Mouse (Mus musculus) liver, embryonic 12.5 days (tissue): ENCODE measurements at regions not wholly inside any gene's neighbourhood (a gene's known extent, or its start where the extent isn't known, plus 50 kb on each side); places are given as distances from the start of the nearest gene placed in this dataset.

Experiments
- ATAC-seq: fragments of 200-750 bp; cut with Nextera tagmentation; 2 replicates; pipeline ENCODE4 v1.8.0; 2017; ENCODE audit warnings: moderate number of reproducible peaks, mild to moderate bottlenecking, moderate library complexity
- H3K27ac ChIP-seq: fragments of 300-500 bp; sonication (generic); 2 replicates; pipeline ENCODE4 v1.5.1; 2016; ENCODE audit warnings: mild to moderate bottlenecking
- H3K27me3 ChIP-seq: fragments of 300-500 bp; sonication (generic); replicated peaks from 2 replicates; pipeline ENCODE4 v1.6.1; 2016; ENCODE audit warnings: mild to moderate bottlenecking, moderate library complexity
- H3K36me3 ChIP-seq: fragments of 300-500 bp; sonication (generic); 2 replicates; pipeline ENCODE4 v1.6.1; 2016; ENCODE audit warnings: mild to moderate bottlenecking, moderate library complexity
- H3K4me1 ChIP-seq: fragments of 300-500 bp; sonication (generic); 2 replicates; pipeline ENCODE4 v1.6.1; 2016
- H3K4me2 ChIP-seq: fragments of 300-500 bp; sonication (generic); 2 replicates; pipeline ENCODE4 v1.6.1; 2016; ENCODE audit warnings: mild to moderate bottlenecking, moderate library complexity
- H3K4me3 ChIP-seq: fragments of 300-500 bp; sonication (generic); 2 replicates; pipeline ENCODE4 v1.5.1; 2016; ENCODE audit warnings: mild to moderate bottlenecking, moderate library complexity
- H3K9ac ChIP-seq: fragments of 300-500 bp; sonication (generic); 2 replicates; pipeline ENCODE4 v1.6.1; 2016; ENCODE audit warnings: mild to moderate bottlenecking, moderate library complexity
- H3K9me3 ChIP-seq: fragments of 300-500 bp; sonication (generic); replicated peaks from 2 replicates; pipeline ENCODE4 v1.6.1; 2016; ENCODE audit warnings: mild to moderate bottlenecking, moderate library complexity
- WGBS: fragments of 180-500 bp; shearing (Covaris S2); methylation state at CpG from one replicate; pipeline ENCODE4 v1.1.7; 2016; ENCODE audit not compliant: insufficient replicate concordance; 5-methylcytosine and 5-hydroxymethylcytosine counted together

DNA sequence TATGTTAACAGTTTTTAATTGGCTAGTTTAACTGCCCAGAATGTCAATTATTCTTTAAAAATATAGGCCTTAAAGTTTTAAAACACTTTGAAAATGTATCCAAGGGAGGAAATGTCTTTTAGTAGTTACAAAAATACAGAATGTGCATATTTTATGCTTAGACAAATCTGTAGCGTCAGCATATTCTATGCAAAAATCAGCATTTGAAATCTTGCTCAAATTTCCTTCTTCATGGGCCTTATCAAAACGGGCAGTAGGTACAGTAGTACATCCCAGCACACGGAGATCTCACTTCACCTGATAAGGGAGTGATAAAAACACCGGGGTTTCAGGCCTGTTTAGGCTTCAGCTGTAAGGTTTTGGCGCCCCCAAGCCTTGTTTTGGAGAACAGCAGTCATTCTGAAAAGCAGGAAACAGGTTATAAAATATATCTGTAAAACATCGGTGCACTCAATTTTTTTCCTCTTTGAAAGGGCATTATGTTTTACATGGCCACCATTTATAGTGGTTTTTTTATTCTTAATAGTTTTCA, 435.7 kb upstream of the Adgrl4 start:
- H3K27me3 ChIP-seq, result no peaks in the 10 kb centered on the region
- no peak overlapping the region for H3K9ac ChIP-seq
- ATAC-seq, result no peak
- H3K4me2 ChIP-seq, result no peak overlapping the region
- no peaks in the 10 kb centered on the region for H3K4me1 ChIP-seq
- H3K27ac ChIP-seq, result no peak overlapping the region
- WGBS, result 24% methylated on average over 6 of the region's 6 CpGs
- H3K36me3 ChIP-seq, result no peaks in the 10 kb centered on the region
- no peak overlapping the region for H3K4me3 ChIP-seq
- H3K9me3 ChIP-seq, result no peaks in the 10 kb centered on the region

DNA sequence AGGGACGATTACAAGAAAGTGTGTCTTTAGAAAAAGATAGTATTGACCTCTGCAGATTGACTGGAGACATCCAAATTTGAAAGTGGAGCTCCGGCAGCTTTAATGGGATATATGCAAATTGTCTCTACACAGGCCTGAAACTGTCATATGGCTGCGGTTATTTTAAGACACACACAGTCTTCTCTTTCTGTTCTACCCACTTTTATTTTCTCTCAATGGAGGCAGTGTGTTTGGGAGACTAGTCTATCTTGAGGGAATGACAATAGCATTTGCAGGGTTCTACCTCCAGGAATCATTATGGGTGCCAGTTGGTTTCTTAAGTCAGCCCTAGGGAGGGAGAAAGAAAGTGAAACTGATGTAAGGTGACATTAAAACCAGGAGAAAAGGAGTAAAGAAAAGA, 434.2 kb upstream of the Adgrl4 start:
- no peak for ATAC-seq
- no peaks in the 10 kb centered on the region for H3K27me3 ChIP-seq
- H3K4me1 ChIP-seq, result no peaks in the 10 kb centered on the region
- no peaks in the 10 kb centered on the region for H3K36me3 ChIP-seq
- 70% methylated on average over 3 of the region's 3 CpGs for WGBS
- no peaks in the 10 kb centered on the region for H3K9me3 ChIP-seq
- H3K27ac ChIP-seq, result no peak overlapping the region
- H3K4me3 ChIP-seq, result no peak overlapping the region
- H3K9ac ChIP-seq, result no peak overlapping the region
- H3K4me2 ChIP-seq, result no peak overlapping the region

DNA sequence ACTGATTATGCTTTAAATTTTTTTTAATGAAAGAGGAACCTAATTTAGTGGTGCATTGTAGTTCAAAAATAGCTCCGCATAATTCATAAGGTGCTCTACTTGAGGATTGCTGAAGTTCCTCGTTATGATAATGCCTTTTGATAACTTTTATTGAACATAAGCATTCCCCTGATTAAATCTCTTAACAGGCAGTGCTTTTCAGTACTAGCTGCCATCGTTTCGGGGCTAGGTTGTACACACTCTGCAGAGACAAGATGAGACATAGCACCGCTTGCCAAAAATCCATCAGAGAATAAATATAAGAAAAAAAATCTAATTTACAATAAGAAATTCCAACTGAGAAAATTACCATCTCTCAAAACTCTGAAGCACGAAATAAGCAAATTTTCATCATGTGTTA, 433.7 kb upstream of the Adgrl4 start:
- Histone ChIP-seq H3K4me3 (no peak overlapping the region), H3K36me3 (no peaks in the 10 kb centered on the region), H3K9me3 (no peaks in the 10 kb centered on the region), H3K27ac (no peak overlapping the region), H3K27me3 (no peaks in the 10 kb centered on the region), H3K4me1 (no peaks in the 10 kb centered on the region), H3K4me2 (no peak overlapping the region), H3K9ac (no peak overlapping the region)
- ATAC-seq, result no peak
- WGBS, result 71% methylated on average over 6 of the region's 6 CpGs

DNA sequence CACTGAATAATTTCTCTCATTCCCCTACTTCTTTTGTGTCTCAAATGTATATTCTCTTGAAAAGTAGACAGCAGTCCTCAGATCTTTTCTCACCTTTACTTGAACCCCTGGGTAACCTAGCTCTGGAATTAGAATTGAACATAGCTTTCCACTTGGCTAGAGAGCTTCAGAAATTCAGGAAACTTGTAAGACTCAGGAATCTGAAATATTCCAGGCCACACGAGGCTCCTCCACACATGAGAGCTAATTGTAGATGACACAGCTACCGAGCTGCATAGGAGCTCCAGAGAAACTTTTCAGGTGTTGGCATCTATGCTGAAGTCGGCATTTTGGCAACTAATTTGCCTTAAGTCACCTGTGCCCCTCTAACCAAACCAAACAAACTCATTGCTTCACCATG, 417.7 kb upstream of the Adgrl4 start:
- Histone ChIP-seq H3K9ac (no peak overlapping the region), H3K36me3 (no peaks in the 10 kb centered on the region), H3K27me3 (no peaks in the 10 kb centered on the region), H3K4me3 (no peak overlapping the region), H3K4me1 (no peaks in the 10 kb centered on the region), H3K9me3 (no peaks in the 10 kb centered on the region), H3K4me2 (no peak overlapping the region), H3K27ac (no peak overlapping the region)
- no peak for ATAC-seq
- 49% methylated on average over 3 of the region's 3 CpGs for WGBS

DNA sequence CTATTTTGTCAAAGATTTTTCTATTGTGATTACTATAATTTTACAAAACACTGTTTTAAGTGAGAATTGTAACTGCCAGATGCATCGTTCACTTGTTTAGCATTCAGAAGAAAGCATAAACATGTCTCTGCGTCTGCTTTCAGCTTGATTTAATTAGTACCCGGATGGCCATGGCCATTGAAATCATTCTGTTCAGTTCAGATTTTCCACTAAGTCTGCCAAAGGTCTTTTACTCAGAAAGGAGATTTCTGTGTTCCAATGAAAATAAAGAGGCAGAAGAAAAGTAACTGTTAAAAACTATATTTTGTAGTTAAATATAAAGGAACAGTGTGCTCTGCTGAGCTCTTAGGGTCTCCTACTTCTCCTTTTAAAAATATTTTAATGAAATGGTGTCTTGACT, 380.2 kb upstream of the Adgrl4 start:
- H3K36me3 ChIP-seq, result no peaks in the 10 kb centered on the region
- no peak overlapping the region for H3K4me3 ChIP-seq
- 78% methylated on average over 3 of the region's 3 CpGs for WGBS
- no peak overlapping the region for H3K27ac ChIP-seq
- H3K27me3 ChIP-seq, result no peaks in the 10 kb centered on the region
- ATAC-seq, result no peak
- no peak overlapping the region for H3K9ac ChIP-seq
- H3K4me1 ChIP-seq, result no peaks in the 10 kb centered on the region
- no peak overlapping the region for H3K4me2 ChIP-seq
- H3K9me3 ChIP-seq, result no peaks in the 10 kb centered on the region

DNA sequence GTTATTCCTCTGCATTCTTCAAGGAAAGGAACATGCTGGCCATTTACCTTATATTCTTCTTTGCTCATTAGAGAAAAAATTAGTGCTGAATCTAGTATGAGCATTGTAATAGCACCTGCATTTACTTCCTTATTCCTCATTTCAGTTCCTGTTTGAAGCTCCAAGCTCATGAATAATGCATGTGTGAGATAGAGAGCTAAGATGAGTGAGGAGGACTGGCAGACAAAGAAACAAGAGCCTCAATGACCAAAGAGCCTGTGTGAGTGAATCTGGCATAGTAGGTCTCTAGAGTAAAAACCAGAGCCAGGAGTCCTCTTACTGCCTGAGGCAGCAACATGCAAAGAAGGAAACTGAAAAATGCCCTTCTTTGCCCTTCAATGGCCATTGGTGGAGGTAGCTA, 365.4 kb upstream of the Adgrl4 start:
- H3K27ac ChIP-seq, result no peak overlapping the region
- no peak overlapping the region for H3K9ac ChIP-seq
- no peaks in the 10 kb centered on the region for H3K36me3 ChIP-seq
- no peak overlapping the region for H3K4me3 ChIP-seq
- ATAC-seq, result no peak
- H3K4me2 ChIP-seq, result no peak overlapping the region
- H3K9me3 ChIP-seq, result no peaks in the 10 kb centered on the region
- no peaks in the 10 kb centered on the region for H3K27me3 ChIP-seq
- H3K4me1 ChIP-seq, result no peaks in the 10 kb centered on the region

DNA sequence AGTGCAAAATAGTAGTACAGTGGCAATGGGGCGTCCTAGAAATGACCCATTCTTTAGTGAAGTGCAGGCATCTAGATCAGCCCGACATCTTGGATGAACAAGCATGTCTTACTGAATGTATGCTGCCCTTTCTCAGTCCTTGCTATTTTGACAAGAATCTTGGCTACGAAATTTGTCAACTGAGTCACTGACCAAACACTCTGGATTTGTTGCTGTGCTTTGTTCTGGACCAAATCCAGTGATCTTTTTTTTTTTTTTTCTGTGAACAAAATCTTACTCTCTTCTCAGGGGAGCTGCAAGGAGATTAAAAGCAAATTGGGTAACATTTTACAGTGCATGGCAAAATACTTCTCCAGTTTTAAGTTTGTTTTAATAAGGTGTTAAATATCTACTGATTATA, 320.9 kb upstream of the Adgrl4 start:
- ATAC-seq, result no peak
- no peaks in the 10 kb centered on the region for H3K9me3 ChIP-seq
- 60% methylated on average over 3 of the region's 3 CpGs for WGBS
- H3K9ac ChIP-seq, result no peak overlapping the region
- H3K27me3 ChIP-seq, result no peaks in the 10 kb centered on the region
- H3K4me1 ChIP-seq, result no peaks in the 10 kb centered on the region
- no peak overlapping the region for H3K27ac ChIP-seq
- no peak overlapping the region for H3K4me2 ChIP-seq
- no peak overlapping the region for H3K4me3 ChIP-seq
- no peaks in the 10 kb centered on the region for H3K36me3 ChIP-seq

DNA sequence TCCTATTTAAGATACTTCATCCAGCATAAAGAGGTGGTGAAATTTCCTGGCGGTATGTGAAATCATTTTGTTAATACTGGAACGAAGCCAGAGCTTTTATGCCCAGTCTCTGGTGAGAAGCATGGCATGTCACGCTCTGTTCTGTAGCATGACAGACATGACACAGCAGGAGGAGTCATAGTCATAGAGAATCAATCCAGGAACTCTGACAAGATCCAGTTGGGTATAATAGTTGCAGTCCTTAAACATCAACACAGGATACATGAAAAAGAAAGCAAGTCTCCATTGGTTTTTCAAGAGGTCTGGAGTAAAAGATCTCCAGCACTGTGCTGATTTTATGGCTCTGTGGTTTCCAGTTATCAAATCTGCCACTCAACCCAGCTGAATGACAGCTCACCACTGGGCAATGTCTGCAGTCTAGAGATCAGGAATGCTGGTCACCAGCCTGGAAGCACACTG, 320.1 kb upstream of the Adgrl4 start:
- no peaks in the 10 kb centered on the region for H3K36me3 ChIP-seq
- no peaks in the 10 kb centered on the region for H3K4me1 ChIP-seq
- H3K4me3 ChIP-seq, result no peak overlapping the region
- WGBS, result 68% methylated on average over 3 of the region's 3 CpGs
- no peak for ATAC-seq
- H3K4me2 ChIP-seq, result no peak overlapping the region
- H3K9ac ChIP-seq, result no peak overlapping the region
- no peaks in the 10 kb centered on the region for H3K27me3 ChIP-seq
- H3K27ac ChIP-seq, result no peak overlapping the region
- no peaks in the 10 kb centered on the region for H3K9me3 ChIP-seq

DNA sequence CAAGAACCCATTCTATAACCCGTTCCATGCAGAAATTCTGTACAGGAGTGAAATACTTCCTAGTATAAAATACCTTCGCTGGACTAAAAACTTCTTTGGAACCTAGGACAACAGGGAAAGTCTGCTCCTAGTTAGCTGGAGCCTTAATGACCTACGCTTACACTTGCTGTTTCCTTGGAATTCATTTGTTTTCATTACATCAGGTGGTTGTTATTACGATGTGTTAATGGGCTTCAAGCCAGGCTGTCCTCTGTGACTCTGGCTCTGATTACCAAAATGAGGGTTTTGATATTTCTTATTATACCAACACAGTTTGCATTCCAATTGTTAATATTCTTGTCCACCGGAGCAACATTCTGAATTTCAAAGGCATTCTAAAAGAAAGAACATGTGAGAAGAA, 313.6 kb upstream of the Adgrl4 start:
- H3K27ac ChIP-seq, result no peak overlapping the region
- H3K9ac ChIP-seq, result no peak overlapping the region
- no peak overlapping the region for H3K4me3 ChIP-seq
- H3K27me3 ChIP-seq, result no peaks in the 10 kb centered on the region
- no peaks in the 10 kb centered on the region for H3K36me3 ChIP-seq
- no peaks in the 10 kb centered on the region for H3K4me1 ChIP-seq
- no peaks in the 10 kb centered on the region for H3K9me3 ChIP-seq
- WGBS, result 70% methylated on average over 5 of the region's 5 CpGs
- no peak for ATAC-seq
- no peak overlapping the region for H3K4me2 ChIP-seq

DNA sequence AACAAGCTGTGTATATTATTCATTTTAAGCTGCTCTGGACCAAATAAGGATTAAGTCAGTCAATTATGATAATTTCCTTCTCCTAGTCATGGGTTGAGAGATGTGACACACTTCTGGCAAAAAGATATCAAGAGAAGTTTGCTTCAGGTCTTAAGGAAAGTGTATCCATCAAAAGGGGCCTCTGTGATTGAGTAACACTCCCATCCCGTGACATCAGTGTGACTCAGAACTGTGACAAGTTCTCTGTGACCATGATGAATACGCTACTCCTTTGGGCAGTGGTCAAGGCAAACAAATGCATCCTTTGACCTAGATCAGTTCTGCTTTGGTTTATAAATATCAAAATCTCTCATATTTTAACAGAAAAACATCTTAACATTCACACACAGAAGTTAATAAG, 290.8 kb upstream of the Adgrl4 start:
- no peak for ATAC-seq
- H3K9ac ChIP-seq, result no peak overlapping the region
- no peaks in the 10 kb centered on the region for H3K27me3 ChIP-seq
- no peak overlapping the region for H3K4me2 ChIP-seq
- no peaks in the 10 kb centered on the region for H3K36me3 ChIP-seq
- H3K27ac ChIP-seq, result no peak overlapping the region
- WGBS, result 58% methylated on average over 2 of the region's 2 CpGs
- H3K4me1 ChIP-seq, result no peaks in the 10 kb centered on the region
- no peaks in the 10 kb centered on the region for H3K9me3 ChIP-seq
- H3K4me3 ChIP-seq, result no peak overlapping the region

DNA sequence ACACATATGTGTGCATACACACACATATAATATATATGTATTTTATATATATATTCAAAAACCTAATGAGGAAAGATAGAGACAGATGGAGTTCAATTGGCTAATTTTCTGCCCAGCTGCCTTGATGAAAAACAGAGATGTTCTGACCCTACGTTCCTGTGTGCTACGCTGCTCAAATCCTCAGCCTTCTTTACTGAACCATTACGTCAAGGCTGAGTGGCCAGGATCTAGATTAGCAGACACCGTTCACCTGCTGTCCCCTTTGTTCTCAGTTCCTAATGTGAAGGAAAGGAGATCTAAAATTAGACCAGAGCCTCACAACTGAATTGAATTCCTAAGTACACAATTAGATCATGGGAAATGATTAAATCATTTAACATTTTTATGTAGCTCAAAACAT, 284.3 kb upstream of the Adgrl4 start:
- no peak for ATAC-seq

DNA sequence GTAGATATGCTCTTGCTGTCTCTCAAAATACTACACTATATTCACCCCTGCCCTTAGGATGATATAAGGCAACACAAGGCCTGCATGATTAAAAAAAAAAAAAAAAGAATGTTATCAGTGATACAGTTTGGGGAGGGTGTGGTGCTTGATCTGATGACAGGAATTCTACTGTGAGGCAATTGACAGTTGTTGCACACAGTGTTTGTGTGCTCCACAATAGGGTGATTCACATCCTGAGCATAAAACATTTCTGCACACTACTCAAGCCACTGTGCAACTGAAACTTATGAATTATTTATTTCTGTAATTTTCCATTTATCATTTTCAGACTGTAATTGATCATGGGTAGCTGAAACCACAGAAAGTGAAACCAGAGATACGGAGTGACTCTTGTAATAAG, 277.2 kb upstream of the Adgrl4 start:
- no peaks in the 10 kb centered on the region for H3K27me3 ChIP-seq
- H3K4me2 ChIP-seq, result no peak overlapping the region
- H3K4me3 ChIP-seq, result no peak overlapping the region
- no peak for ATAC-seq
- H3K9me3 ChIP-seq, result no peaks in the 10 kb centered on the region
- no peak overlapping the region for H3K27ac ChIP-seq
- no peaks in the 10 kb centered on the region for H3K36me3 ChIP-seq
- no peak overlapping the region for H3K9ac ChIP-seq
- 79% methylated on average over 1 of the region's 1 CpGs for WGBS
- H3K4me1 ChIP-seq, result no peaks in the 10 kb centered on the region

More for the DNA sequence above, 284.3 kb upstream of the Adgrl4 start:
- Histone ChIP-seq H3K4me1 (no peaks in the 10 kb centered on the region), H3K36me3 (no peaks in the 10 kb centered on the region), H3K27me3 (no peaks in the 10 kb centered on the region), H3K4me2 (no peak overlapping the region), H3K9me3 (no peaks in the 10 kb centered on the region), H3K27ac (no peak overlapping the region), H3K9ac (no peak overlapping the region), H3K4me3 (no peak overlapping the region)
- 66% methylated on average over 4 of the region's 4 CpGs for WGBS

DNA sequence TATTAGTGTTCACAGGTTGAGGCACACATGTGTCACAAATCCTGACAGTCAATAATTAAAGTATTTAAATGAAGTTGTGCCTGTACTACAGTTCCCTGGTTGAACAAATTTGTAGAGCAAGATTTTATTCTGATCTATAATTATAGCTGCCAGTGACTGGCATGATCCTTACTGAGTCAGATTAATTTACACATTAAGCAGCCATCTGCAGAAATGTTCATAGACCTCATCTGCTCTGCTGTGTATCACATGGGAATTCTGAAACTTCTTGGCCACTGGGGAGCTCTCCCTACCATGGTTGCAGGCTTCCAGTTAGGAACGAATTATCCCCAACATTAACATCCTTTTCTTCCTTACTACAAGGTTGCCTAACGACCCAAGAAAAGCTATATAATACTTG, 255.6 kb upstream of the Adgrl4 start:
- Histone ChIP-seq H3K36me3 (no peaks in the 10 kb centered on the region), H3K9ac (no peak overlapping the region), H3K27me3 (no peaks in the 10 kb centered on the region), H3K4me2 (no peak overlapping the region), H3K4me3 (no peak overlapping the region), H3K4me1 (no peaks in the 10 kb centered on the region), H3K27ac (no peak overlapping the region), H3K9me3 (no peaks in the 10 kb centered on the region)
- ATAC-seq, result no peak
- WGBS, result 42% methylated on average over 2 of the region's 2 CpGs
